Mouse (Mus musculus) regulatory T cell (primary cell): Measurements from ENCODE around the gene Reps2.

ENCODE experiments used
- in situ Hi-C: fragments of 300-600 bp; cut with MboI, MseI; formaldehyde crosslinking; loops from one replicate; pipeline ENCODE4 v1.15.1; 2025; ENCODE audit warnings: high pct_unique_total_duplicates

Reps2 gene

DNA sequence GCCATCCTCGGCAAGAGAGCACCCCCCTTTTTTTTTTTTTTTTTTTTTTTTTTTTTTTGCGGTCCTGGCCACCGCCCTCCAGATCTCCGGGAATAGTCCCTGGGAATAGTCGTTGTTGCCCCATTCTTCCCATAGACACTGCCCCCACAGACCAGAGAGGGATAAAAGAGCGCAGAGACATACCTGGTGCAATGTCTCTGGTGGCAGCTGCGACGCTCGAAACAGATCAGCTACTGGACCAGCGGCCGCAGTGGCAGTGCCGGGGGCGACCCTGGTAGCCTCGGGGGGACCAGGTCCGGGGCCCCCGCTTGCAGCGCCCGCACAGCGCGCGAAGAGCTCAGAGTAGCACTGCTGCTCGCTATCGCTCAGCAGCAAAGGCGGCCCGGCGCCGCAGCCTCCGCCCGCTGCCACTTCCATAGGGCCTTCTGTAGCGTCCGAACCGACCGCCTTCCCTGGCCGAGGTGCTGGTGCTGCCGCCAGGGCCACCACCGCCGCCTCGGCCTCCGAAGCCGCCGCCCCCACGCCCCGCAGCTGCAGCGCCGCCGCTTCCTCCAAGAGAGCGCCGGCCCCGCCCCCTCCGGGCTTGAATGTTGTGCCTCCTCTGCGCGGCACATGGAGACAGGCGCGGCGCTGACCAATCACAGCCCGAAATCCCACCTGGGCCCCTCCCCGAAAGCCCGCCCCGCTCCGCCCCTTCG is at the start of gene Reps2:
Gene Reps2, minus strand, starts transcription at position 559 of the 698 bp plus-strand sequence.
- in situ Hi-C loops, result no loop called here

DNA sequence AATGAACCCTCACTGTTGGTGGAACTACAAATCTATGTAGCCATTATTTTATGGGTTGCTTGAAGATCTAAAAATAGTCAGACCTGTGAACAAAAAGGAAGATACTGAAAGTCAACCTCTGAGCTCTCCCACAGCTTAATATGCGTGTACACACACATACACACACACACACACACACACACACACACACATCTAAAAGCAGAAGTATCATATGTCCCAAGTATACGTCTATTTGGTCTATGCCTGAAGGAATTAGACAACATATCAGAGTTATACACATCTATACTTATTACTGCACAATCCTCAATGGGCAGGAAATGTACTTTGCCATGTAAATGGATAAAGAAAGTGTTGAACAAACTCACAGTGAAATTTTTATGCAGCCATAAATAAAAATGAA is 47.8 kb upstream of the Reps2 start:
- in situ Hi-C loops, result no loop called here

GRCm38 (mm10) chrX:162685394-162685793 is 41.9 kb upstream of the Reps2 start:
- in situ Hi-C loops, result no loop called here

- in situ Hi-C loops, result no loop called here
Observed at GRCm38 (mm10) chrX:162679506-162679905, 36.1 kb upstream of the Reps2 start.

DNA sequence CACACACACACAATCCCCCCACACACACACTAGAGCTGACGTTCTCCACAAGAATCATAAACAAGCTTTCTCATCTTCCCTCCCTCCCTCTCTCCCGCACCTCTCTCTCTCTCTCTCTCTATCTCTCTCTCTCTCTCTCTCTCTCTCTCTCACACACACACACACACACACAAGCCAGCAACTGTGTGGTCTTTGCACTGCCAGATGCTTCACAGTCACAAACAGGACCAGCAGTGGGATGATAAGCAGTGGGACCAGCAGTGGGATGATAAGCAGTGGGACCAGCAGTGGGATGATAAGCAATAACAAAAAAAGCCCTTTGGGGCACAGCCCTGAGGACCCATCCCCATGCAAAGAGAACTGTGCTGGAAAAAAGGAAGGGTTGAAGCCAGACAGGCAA is 35.4 kb upstream of the Reps2 start:
- in situ Hi-C loops, result no loop called here

GRCm38 (mm10) chrX:162666166-162666565 is 22.7 kb upstream of the Reps2 start:
- in situ Hi-C loops, result no loop called here

DNA sequence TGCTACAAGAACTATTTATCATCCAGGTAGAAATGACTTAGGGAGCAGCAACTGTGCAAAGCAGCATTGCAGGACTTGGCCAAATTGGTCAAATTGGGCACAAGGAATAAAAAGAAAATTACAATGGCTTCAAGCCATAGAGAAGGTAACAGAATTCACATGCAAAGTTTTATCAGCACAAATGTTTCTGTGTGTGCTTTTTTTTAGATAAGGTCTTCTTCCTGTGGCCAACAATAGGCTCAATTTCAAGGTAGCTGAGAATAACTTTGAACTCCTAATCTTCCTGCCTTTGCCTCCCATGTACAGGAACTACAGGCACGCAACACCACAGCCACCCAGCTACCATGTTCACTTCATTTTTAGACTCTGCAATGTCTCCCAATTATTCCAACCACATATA is 16.7 kb upstream of the Reps2 start:
- in situ Hi-C loops, result no loop called here

DNA sequence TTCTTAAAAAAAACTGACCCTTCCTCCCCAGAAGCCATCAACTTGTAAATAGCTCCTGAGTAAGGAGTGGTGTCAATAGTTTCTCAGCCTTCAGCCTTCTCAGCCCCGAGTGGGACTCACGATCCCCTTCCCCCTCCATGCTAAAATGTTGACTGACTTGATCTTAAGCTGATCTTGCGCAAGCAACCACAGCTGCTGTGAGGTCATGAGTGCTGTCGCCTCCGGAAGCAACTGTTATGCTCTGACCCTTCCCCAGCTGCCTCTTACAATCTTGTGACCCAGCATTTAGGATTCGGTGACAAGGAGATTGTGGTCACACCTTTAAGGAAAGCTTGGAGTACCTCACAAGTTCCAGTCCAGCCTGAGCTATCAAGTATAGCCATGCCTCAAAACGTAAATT is 10.1 kb upstream of the Reps2 start:
- in situ Hi-C loops, result no loop called here

DNA sequence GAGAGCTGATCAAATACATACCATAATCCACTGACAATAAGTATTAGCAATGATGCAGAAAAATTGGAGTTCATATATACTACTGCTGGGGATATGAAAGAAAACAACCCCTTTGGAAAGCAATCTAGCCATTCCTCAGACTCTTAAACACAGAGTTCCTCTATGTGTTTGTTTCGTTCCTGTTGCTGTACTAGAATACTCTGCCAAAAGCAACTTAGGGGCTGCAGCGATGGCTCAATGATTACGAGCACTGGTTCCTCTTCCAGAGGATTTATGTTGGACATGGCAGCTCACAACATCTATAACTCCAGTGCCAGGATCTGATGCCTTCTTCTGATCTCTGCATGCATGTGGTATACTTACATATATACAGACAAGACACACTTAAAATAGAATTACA is 9.0 kb upstream of the Reps2 start:
- in situ Hi-C loops, result no loop called here

DNA sequence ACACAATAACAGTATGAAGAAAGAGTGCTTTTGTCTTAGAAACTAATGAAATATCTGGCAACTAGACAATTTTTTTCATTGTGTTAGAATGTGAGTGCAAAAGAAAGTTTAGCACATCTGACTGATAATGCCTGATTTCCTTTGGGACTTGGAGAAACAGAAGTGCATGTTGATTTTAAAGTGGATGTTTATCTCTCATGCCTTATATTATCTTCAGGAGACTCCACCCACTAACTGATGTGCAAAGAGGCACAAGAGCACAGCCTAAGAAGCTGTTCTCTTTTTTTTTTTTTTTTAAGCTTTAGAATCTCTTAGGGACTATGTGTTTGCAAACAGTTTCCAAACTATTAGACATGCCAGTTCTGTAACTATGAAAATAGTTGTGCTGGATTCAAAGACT is 7.7 kb upstream of the Reps2 start:
- in situ Hi-C loops, result no loop called here

- in situ Hi-C loops, result no loop called here
Observed at GRCm38 (mm10) chrX:162643789-162644092, 292 bp upstream of the Reps2 start.

DNA sequence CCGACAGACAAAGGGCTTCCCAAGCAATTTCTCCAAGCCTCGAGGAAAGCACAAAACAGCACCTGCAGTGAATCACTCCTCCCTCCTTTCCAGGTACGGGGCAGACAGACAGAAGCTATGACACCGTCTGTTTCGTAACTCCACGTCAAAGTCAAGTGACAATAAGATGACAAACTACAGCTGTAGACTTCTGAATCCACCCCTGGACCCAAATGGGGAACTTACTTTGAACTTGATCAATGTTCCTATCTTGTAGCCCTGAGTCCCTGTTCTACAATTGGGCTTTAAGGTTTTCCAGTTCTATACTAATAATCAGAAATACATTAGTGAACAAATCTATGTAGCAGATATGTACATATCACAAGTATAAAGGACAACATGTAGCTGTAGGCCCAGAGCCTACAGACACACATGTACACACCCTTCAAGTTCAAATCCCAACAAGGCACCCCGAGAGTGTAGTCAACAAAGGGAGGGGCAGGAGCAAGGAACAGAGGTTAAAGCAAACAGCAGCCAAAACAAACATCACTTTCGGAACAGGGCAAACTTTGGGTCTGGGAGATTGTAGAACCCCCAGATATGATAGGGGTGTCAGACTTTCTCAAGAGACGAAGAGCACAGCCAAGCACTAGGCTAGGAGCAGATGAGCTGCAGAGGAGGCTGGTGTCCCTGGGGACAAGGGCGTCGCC is 903 bp downstream of the Reps2 start:
- in situ Hi-C loops, result no loop called here

DNA sequence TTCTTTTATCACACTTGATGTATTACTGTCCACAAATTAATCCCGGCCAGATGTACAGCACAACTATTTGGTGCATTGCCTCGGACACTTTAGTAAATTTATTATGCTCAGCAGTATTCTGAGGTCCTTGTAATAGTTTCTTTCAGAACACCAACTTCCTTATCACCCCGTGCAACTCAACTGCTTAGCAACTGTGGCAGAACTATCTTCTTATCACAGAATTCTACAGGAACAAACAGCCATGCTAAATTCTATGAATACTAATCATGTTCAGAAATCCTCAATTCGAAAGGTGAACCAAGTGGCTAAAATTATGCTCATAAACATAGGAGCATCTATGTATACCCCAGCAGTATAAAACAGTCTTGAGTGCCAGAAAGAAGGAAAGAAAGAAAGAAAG is 1.7 kb downstream of the Reps2 start:
- in situ Hi-C loops, result no loop called here

- in situ Hi-C loops, result loop anchor here (5.0 kb wide), 1 partner anchor 88 kb away; no protein-coding TSS in a partner anchor
Observed at GRCm38 (mm10) chrX:162635159-162635558, 8.3 kb downstream of the Reps2 start.

- in situ Hi-C loops, result no loop called here
Observed at GRCm38 (mm10) chrX:162622091-162622437, 21.4 kb downstream of the Reps2 start.

GRCm38 (mm10) chrX:162621194-162622090 is 22.0 kb downstream of the Reps2 start:
- in situ Hi-C loops, result no loop called here

GRCm38 (mm10) chrX:162619705-162620104 is 23.7 kb downstream of the Reps2 start:
- in situ Hi-C loops, result no loop called here

DNA sequence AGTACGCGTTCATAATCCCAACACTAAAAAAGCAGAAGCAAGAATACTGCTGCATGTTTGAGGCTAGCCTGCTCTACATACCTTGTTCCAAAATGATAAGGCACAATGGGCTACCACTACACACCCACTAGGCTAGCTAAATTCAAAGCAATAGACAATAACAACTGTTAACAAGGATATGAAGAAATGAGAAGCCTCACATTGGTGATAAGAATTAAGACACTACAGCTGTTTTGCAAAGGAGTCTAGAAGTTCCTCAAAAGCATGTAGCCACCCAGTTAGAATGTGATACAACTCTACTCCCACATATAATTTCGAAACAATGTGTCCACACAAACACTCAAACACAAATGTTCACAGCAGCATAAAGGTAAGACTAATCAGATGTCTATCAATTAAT is 24.9 kb downstream of the Reps2 start:
- in situ Hi-C loops, result no loop called here

GRCm38 (mm10) chrX:162606113-162606512 is 37.3 kb downstream of the Reps2 start:
- in situ Hi-C loops, result no loop called here

- in situ Hi-C loops, result no loop called here
Observed at GRCm38 (mm10) chrX:162599666-162600065, 43.8 kb downstream of the Reps2 start.

DNA sequence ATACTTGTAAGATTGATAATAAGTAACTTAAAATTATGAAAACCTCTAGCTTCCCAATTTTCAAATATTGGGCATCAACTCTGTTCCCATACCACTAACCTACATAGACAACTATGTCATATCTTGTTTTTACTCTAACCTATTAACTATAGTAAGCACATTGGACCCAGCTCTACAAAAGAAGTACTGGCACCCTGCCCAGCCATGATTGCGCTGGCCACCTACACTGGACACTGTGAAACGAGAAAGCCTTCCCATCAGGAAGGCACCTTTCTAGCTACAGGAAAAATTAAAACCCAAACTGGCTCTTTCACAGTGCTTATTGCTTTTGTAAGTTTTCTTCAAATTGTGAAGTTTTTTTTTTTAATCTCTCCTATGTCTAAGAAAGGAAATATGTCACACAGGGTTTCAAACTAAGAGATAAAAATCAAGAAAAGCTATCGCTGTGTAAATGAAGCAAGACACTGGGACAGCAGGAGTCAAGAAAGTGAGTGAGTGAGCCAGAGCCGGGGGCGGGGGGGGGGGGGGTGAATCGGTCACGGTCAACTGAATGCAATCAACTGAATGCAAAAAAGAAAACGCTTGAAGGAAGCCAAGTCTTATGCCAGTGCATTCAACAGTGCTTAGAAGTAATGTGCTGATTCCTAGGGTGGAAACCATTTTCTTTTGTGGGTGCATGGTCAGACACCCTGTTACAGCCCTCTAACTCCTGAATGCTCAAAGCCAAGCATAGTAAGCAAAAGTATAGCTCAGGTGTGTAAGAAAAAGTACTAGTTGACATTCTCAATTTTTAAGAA is 52.2 kb downstream of the Reps2 start:
- in situ Hi-C loops, result no loop called here
